Mouse (Mus musculus): ENCODE results near the gene Slx1b.

DNA sequence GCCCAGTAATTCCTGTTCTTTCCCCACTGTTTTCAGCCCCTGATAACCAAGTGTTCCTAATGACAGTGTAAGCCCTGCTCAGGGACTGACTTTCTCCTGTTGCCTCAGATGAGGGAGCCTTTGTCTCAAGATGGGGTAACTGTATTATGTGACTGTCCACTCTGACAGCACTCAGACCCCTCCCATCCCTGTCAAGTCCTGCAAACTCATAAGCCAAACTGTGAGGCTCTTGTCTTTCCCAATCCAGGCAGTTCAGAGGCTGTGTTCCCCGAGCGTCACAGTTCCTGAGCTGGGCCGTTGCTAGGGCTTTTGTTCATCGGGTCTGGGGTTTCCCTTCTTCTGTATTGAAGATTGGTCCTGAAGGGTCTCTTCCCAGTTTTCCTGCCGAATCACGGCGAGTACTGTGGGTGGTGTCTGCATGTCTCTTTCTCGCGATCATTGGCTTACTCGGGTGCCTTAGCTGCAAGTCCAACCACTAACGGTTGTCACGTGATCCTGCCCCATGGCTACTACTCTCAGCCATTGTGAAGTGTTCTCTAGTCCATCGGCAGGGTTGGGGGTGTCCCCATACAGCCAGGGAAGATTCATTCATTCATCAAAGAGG lies 44.6 kb upstream of the Slx1b start:
- no peak for TF ChIP-seq POLR2A (IDR thresholded peaks at IDR 0.05; ENCODE audit: low read depth, low read length)
- TF ChIP-seq CTCF (IDR thresholded peaks at IDR 0.05; ENCODE audit: extremely low read depth, insufficient read length, insufficient replicate concordance, low read depth, low read length) = no peak

Data from small intestine, adult 2 months (tissue).